ENCODE assay signal across 16 mouse cellular contexts in genomic region chr2:105416660-105417348, GRCm38 (mm10). TPM values are rescaled to one million over a fixed set of nuclear protein-coding genes. Genes with fewer than 3 reads are reported as not detected.
DNase-seq lines count a peak whose midpoint lies in the region; ATAC-seq lines count a peak whose summit lies in the region.
"Had no signal": no experiment of that assay in that cellular context is flagged by ENCODE, and none has a peak within 500 bp of the region (broad histone marks: within the 10 kb centered on the region; RNA-seq: fewer than 3 reads in every experiment).

No protein-coding gene starts in this region.

- H3K27me3 ChIP-seq in hindbrain, embryonic 13.5 days = peaks cover 15% of the 10 kb centered on the region; the same call in 1 of the 2 replicates
- no peaks in the 10 kb centered on the region for H3K27me3 ChIP-seq in neural tube, embryonic 14.5 days (ENCODE audit: control insufficient read depth, insufficient read depth, low read length)
- H3K27me3 ChIP-seq: neural tube, embryonic 13.5 days had no signal

- H3K9me3 ChIP-seq in hindbrain, embryonic 13.5 days = no peaks in the 10 kb centered on the region
- no peaks in the 10 kb centered on the region for H3K9me3 ChIP-seq in neural tube, embryonic 14.5 days (ENCODE audit: control insufficient read depth, low read length)
- H3K9me3 ChIP-seq: neural tube, embryonic 13.5 days had no signal

- no peak overlapping the region for H3K9ac ChIP-seq in hindbrain, embryonic 13.5 days
- no peak overlapping the region for H3K9ac ChIP-seq in neural tube, embryonic 14.5 days (replicated peaks; ENCODE audit: low read depth, low read length)
- H3K9ac ChIP-seq: neural tube, embryonic 13.5 days had no signal

- DNase-seq in cerebellum, adult 9-10 months = no peak
- peak; percentile 30 to 32 for DNase-seq in left cerebral cortex, adult 18-20 months (ENCODE audit: low spot score in 2 of 2)
- no peak for DNase-seq in left cerebral cortex, adult 11 months (ENCODE audit: low spot score)
- DNase-seq in thymus, postnatal 0 days (ENCODE audit: low spot score) = no peak
- DNase-seq: adrenal gland, postnatal 10 days; cerebellum, adult 9-11 months; heart, adult 18-20 months; kidney, postnatal 14 days; spleen, adult 18-20 months; thymus, adult 18-20 months had no signal

- H3K4me3 ChIP-seq in hindbrain, embryonic 13.5 days = no peak overlapping the region
- H3K4me3 ChIP-seq in neural tube, embryonic 14.5 days (ENCODE audit: low read depth, low read length) = no peak overlapping the region
- H3K4me3 ChIP-seq: neural tube, embryonic 13.5 days had no signal

- no peak overlapping the region for H3K27ac ChIP-seq in hindbrain, embryonic 13.5 days
- no peak overlapping the region for H3K27ac ChIP-seq in neural tube, embryonic 14.5 days (ENCODE audit: low read depth, low read length)
- H3K27ac ChIP-seq: macrophage; neural tube, embryonic 13.5 days had no signal

- H3K36me3 ChIP-seq in hindbrain, embryonic 13.5 days = no peaks in the 10 kb centered on the region
- H3K36me3 ChIP-seq in neural tube, embryonic 14.5 days (ENCODE audit: control insufficient read depth, insufficient read depth, low read length) = no peaks in the 10 kb centered on the region
- H3K36me3 ChIP-seq: neural tube, embryonic 13.5 days had no signal

- H3K4me1 ChIP-seq in hindbrain, embryonic 13.5 days (replicated peaks) = peaks cover 19% of the 10 kb centered on the region
- no peaks in the 10 kb centered on the region; the same call in 1 of the 2 replicates for H3K4me1 ChIP-seq in neural tube, embryonic 14.5 days (ENCODE audit: control insufficient read depth, insufficient read depth, low read length)

- ATAC-seq in cerebellum, adult (ENCODE audit: insufficient number of reproducible peaks, low FRiP score, low TSS enrichment) = peak; percentile 22; the same call in 1 of the 2 replicates
- ATAC-seq in hindbrain, embryonic 13.5 days (ENCODE audit: low FRiP score) = peak; percentile 65; the same call in 1 of the 2 replicates
- ATAC-seq in neural tube, embryonic 14.5 days (ENCODE audit: low read depth) = peak; percentile 57; the same call in 1 of the 2 replicates
- no peak for ATAC-seq in CD4-positive, CD25-positive, alpha-beta regulatory T cell, adult 4 months

- 33% methylated on average over 8 of the region's 8 CpGs for WGBS in hindbrain, embryonic 13.5 days
- 41% methylated on average over 8 of the region's 8 CpGs for WGBS in neural tube, embryonic 14.5 days

- H3K4me2 ChIP-seq in hindbrain, embryonic 13.5 days = no peak overlapping the region
- H3K4me2 ChIP-seq in neural tube, embryonic 14.5 days (ENCODE audit: low read depth, low read length) = no peak overlapping the region
- H3K4me2 ChIP-seq: neural tube, embryonic 13.5 days had no signal

RNA-seq across cellular contexts. Expression of gene Rcn1, which starts 17.7 kb away (rescaled TPM):
- 10 to 100 TPM; 21.6 to 28.7 TPM for total RNA-seq in left cerebral cortex, adult 18-20 months (2021)
- polyA plus RNA-seq in hindbrain, embryonic 13.5 days (2015; fragmentation: Nextera tagmentation; extraction: Ambion mirVana) = 72.3 and 76.3 TPM in 2 replicates
- polyA plus RNA-seq in neural tube, embryonic 14.5 days (2014; fragmentation: Nextera tagmentation; extraction: Ambion mirVana) = 18.9 and 69.8 TPM in 2 replicates
- polyA plus RNA-seq in CD4-positive, CD25-positive, alpha-beta regulatory T cell, adult 4 months (2017; shearing (Covaris generic)) = 10 to 100 TPM; 13.3 to 16.9 TPM
- 42.6 and 46.8 TPM in 2 replicates for polyA plus RNA-seq in thymus, postnatal 0 days (2015; fragmentation: Nextera tagmentation; extraction: Ambion mirVana)

Comparison
In these comparisons a context has a peak if more than half of its experiments do, and no peak if none do; other contexts are left out.
1. DNase-seq: peak in left cerebral cortex, adult 18-20 months (2 of 2); none in cerebellum, adult 9-10 months (single experiment), left cerebral cortex, adult 11 months (single experiment) and thymus, postnatal 0 days (single experiment).